Mouse (Mus musculus) yolk sac, embryonic 10.5 days (tissue): Measurements from ENCODE around the gene Cngb1.

ENCODE experiments used
- DNase-seq: peaks from one replicate; pipeline ENCODE4 v3.0.0-alpha.2; 2017; ENCODE audit warnings: low spot score

Cngb1 gene

DNA sequence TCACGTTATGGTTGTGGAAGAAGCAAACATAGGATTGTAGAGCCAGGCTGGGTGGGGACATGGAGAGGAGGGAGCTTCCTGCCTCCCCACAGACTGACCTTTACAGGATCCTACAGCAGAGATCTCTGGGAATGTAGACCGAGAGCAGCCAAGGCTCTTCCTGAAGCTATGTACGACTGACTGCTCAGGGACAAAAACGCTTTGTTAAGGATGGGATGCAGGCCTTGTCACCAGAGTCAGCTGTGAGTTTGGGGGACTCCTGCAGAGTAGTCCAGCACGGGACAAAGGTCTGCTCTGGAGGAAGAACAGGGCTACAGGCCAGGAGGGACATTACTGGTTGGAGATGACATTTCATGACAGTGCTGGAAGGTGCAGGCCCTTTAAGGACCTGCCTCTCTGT is 18.3 kb upstream of the Cngb1 start:
- no peak for DNase-seq

DNA sequence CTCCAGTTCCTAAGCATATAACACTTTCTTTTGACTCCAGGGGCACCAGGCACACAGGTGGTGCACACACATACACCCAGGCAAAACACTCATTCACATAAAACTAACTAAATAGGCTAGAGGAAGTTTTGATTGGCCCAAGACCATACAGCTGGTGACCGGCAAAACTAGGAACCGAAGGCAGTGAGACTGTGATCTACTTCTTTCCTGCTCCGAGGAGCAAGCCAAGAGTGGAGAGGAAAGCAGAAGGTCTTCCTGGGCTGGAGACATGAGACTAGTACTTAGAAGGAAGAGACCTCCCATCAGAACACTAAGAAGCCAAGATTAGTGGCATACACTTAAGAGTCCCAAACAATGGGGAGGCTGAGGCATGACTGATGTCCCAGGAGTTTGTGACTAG is 16.8 kb upstream of the Cngb1 start:
- DNase-seq = no peak

DNA sequence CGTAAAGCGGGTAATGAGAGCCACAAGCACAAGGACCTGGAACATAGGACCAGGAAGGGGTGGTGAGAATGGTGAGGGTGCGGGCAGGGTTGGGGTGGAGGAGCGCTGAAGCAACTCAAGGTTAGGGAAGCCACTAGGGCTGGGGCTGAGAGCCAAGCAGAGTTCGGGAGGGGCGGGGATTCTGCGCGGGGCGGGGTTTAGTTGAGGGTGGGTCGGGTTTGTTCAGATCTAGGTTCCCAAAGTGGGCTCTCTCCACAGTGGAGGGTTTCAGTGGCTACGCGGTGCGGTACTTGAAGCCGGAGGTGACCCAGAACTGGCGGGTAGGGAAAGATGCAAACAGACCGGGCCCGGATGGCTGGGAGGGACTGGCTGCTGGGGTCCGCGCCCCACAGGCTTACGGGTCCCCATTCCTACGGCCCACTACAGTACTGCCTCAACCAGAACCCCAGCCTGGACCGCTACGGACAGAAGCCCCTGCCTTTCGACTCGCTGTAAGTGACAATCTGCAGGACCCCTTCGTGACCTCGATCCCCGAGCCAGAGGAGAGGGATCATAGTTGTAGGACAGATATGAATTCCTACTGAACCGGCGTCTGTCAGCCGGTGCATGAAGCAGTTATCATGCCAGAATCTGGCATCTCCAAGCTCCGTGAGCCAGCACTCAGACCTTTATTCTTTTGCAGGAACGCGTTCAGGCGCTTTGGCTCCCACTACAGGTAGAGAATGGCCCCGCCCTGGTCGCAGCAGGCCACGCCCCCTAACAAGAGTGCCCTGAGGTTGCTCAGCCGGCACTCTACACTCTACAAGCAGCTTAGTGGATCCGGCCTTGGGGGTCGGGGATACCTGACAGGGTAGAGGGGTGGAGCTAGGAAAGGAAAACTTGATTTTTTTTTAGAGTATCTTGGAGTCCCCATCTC is 14.1 kb upstream of the Cngb1 start:
- peak; percentile 70 for DNase-seq

DNA sequence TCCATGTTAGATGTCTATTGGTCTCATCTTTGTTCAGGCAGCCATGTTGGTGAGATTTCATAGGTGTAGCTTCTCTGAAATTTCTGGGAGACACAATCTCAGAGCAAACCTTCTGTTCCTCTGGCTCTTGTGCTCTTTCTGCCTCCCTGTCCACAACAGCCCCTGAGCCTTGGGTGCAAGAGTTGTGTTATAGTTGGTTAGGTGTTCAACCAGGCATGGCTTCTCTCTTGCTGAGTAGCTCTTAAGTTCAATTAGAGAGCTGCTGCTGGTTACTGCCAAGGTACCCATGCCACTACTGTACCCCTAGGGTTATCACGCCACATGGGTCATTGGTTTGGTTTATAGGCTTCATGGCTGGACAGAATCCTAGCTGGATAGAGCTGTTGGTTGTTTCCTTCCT is 9.0 kb upstream of the Cngb1 start:
- no peak for DNase-seq

DNA sequence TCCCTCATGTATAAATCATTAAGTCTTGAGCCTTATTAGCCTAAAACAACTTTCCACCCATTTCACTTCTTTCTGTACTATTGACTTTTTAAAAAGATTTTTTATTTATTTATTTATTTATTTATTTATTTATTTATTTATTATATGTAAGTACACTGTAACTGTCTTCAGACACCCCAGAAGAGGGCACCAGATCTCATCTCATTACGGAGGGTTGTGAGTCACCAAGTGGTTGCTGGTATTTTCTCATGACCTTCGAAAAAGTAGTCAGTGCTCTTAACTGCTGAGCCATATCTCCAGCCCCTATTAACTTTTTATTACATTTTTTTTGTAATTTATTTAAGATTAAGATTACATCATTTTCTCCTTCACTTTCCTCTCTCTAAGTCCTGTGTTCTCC is 8.3 kb upstream of the Cngb1 start:
- no peak for DNase-seq

DNA sequence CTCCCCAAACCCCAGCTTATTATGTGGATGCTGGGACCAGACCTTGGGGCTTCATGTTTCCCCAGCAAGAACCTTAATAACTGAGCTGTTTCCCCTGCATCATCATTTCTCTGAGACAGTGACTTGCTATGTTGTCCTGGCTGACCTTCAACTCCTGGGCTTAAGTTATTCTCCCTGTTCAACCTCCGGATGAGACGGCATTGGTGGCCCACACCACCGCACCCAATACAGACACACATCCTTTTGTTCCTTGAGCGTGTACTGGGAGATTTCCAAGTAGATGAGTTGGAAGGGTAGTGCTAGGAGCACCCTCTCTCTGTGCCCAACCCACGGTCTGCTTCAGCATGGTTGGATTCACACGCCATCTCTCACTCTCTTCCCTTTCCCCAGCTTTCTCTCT is 7.5 kb upstream of the Cngb1 start:
- no peak for DNase-seq

DNA sequence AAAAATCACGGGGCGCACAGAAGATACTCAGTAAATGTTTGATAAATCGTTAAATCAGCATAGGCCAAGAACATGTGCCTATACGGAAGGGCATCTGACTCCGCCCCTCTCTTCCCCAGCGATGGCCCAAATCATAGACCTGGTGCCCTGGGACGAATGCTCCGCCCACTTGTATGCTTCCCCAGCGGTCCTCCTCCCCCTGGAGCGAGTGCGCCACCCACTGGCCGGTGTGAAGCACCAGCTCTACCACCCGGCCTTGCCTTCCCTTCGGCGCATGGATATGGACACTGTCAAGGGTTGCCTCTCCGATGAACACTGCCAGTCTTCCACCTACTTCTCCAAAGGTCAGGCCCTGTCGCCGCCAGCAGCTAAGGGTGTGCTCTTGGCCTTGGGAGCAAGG is 6.5 kb upstream of the Cngb1 start:
- DNase-seq = no peak

DNA sequence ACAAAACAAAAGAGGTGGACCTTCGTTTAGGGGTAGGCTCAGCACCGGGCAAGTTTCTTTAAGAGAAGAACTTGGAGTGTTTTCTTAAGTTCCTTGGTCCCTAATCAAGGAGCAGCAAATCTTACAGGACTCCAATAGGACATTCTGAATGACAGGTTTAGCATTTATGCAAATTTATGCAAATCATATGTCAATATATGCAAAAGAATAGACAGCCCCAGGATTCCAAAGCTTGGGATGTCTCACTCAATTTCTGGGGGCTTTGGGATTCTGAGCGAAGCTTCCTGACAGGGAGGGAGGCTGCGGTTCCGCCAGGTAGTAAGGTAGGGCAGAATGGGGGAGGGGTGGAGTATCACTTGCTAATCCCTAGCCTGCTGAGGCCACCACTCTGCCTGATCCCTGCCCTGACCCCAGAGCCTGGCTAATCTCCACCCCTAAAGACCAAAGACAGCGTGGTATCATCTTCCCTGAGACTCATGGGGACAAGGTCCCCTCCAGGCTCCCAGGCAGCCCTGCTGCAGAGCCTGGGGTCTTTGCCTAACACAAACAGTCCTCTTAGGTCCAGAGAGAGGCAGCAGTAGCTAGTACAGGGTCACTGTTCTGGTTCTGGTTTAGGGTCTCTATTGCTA is 4.1 kb upstream of the Cngb1 start, which contains the start of gene Tepp:
Gene Tepp, plus strand, starts transcription at position 225 of the 629 bp plus-strand sequence.
- peak; percentile 69 for DNase-seq

DNA sequence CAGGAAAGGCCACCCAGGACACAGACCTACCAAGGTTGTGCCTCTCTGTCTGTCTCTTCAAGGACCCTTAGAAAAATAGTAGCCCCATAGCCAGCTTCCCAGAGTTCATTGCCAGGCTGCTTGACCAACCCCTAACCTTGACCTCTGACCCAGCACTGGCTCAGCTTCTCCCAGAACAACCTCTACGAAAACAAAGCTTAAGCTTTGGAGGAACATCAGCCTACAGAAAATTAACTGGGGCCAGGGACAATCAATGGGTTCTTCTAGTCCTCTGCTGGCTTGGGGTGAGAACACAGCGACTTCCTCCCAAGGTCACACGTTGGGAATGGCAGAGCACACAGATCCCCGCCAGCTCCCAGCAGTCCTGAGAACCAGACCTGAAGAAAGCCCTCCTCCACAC is 859 bp downstream of the Cngb1 start:
- DNase-seq = no peak

DNA sequence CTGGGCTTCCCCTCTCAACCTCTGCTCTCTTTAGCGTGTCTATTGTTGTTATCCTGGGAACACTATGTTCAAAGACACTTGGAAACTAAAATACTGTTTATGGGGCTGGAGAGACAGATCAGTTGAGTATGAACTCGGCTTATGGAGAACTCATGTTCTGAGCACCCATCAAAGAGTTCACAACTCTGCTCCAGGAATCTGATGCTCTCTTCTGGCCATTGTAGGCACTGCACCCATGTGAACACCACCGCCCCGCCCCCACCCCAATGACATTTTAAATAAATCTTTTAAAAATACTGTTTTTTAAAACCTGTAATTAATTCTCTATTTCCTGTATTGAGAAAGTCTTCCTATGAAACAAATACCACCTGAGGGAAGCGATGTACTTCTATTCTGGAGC is 4.0 kb downstream of the Cngb1 start:
- no peak for DNase-seq

DNA sequence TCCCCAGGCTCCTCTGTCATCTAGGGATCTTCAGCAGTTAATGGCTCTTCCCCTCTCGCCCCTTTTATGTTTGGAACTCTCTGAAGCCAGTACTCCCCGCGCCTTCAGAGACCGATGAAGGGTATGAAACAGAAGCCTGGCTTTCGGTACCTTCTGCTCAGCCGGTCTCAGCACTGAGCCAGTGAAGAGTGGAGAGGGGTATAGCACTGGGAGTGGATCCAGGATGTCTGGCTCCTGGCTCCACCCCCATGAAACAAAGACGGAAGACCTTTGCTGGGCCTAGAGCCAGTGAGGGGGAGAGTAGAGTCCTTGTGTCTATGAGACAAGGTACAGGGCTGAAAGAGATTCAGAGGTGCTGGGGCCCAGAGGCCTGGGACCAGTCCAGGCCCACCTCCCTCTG is 12.5 kb downstream of the Cngb1 start:
- no peak for DNase-seq

DNA sequence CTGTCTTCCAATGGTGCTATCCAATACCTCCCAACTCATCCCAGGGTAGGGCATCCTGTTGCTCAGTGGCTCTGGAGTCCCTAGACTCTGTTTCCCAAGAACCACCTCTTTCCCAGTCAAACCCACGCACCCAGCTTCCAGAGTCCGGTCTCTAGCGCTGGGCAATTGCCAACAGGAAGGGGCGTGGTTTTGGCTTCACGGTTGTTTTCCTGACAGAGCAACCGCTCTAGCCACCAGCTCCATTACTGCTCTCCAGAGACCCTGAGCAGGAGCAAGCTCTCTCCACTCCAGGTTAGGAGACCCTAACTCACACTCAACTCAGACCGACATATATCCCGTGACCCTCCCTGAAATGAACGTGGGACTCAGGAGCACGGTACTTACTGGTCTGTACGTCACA is 13.2 kb downstream of the Cngb1 start:
- DNase-seq = no peak

DNA sequence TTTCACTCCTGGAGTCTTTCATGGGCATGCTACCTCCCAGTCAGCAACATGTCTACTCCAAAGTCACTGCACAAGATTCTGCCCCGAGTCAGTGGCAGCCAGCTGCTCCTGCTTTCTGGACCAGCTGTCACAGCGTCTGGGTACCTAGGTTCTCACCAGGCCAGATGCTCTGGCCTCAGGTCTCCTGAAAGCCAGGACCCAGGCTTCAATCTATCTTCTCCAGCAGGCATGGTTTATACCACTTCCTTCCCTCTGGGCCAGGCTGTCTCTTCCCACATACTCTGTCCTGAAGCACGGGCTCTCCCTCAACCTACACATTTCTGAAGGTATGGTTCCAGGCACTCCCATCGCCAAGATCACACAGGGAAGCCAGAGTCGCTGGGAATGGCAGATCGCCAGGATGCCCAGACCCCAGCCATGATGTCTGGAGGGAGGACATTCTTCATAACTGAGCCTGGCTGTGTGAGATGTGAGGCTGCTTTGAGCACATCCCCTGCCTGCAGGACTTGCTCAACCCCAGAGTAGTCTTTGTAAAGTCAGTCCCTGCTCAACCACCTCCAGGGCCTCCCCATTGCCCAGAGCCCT is 17.2 kb downstream of the Cngb1 start:
- no peak for DNase-seq

DNA sequence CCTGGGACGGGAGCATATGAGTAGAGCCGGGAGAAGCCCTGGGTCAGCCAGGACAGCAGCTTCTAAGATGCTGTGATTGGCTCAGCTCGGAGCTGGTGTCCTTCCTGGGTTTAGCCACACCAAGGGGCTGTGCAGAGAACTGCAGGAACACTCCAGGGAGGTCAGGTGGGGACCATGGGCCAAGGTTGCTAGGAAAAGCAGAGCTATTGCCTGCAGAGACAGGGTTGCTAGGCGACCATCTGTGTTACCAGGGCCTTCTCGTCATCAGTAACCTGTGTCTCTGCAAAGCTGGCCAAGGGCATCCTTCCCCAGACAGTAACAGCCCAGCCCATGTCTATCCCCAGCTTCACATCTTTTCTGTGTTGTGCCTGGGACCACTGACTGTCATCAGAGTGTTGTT is 24.9 kb downstream of the Cngb1 start:
- no peak for DNase-seq

DNA sequence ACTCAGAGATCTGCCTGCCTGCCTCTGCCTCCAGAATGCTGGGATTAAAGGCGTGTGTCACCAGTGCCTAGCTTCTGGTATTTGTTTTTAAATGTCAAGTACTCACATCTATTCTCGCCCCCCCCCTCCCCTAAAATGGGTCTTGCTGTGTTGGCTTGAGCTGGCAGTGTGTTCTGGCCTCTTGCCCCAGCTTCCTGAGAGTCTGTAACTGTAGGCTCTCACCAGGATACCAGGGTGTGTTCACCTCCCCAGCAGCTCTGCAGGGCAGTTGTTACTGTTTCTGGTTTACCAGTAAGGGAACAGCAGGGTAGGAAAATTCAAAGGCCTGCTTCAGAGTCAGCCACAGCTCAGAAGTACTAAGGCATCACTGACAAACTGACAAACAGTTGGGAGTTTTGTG is 33.5 kb downstream of the Cngb1 start:
- DNase-seq = no peak

DNA sequence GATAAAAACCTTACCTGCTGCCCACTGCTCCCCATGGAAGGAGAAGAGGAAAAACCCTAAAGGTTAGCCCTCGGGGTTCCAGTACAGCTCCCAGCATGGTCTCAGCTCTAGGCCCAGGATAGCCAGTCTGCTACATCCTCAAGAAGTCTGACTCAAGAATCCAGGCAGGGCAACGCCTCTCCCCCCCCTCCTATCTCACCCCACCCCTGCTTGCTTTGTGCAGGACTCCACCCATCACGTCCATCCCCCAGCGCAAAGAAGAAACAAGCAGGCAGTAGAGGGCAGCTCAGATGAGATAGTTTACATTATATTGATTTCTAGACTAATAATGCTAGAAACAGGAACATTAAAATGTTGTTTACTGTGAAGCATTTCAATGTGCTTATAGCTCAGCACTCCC is 34.5 kb downstream of the Cngb1 start:
- DNase-seq = no peak

DNA sequence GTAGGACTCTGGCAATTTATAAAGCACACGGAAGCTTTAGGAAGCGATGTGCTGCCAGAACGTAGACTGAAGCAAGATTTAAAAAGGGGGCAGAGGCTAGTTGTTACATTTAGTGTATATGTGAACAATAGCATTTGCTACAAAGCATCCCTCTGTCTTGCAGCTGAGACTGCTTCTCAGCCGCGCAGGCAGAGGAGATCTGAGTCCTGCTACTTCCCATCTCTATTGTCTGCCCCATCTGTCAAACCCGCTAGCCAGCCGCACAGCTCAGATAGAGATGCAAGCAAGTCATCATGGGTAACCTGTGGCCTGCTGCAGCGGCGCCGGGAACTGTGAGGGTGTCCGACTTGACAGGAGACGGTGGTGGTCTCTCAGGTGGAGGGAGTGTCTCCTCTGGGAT is 35.9 kb downstream of the Cngb1 start:
- DNase-seq = no peak

DNA sequence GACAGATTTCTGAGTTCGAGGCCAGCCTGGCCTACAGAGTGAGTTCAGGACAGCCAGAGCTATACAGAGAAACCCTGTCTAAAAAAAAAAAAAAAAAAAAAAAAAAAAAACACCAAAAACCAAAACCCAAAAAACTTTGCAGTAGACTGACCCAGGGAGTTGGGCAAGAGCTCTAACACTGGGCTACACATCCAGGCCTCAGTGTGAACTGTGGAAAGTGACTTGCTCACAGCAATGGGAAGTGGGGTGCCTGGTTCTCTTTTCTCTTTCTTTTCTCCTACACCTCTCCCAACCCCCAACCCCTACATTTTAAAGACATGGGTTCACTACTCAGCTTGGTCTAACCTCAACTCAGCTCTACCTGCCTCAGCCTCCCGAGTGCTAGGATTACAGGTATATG is 44.2 kb downstream of the Cngb1 start:
- DNase-seq = no peak

DNA sequence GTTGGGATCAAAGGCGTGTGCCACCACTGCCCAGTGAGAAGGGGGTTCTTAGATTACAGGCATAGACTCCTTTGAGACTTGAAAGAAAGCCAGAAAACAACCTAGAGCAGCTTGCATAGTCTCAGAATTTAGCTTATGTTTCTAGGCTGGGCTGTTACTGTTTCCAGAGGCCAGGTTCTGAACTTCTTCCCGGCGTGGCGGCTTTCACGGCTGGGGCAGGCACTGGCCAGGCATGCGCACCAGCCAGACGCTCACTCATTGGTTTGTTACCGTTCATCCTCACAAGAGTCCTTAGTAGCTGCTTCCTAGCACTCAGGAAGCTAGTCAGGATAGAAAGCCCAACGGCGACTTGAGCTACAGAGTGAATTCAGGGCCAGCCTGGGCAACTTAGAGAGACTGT is 50.8 kb downstream of the Cngb1 start:
- no peak for DNase-seq

DNA sequence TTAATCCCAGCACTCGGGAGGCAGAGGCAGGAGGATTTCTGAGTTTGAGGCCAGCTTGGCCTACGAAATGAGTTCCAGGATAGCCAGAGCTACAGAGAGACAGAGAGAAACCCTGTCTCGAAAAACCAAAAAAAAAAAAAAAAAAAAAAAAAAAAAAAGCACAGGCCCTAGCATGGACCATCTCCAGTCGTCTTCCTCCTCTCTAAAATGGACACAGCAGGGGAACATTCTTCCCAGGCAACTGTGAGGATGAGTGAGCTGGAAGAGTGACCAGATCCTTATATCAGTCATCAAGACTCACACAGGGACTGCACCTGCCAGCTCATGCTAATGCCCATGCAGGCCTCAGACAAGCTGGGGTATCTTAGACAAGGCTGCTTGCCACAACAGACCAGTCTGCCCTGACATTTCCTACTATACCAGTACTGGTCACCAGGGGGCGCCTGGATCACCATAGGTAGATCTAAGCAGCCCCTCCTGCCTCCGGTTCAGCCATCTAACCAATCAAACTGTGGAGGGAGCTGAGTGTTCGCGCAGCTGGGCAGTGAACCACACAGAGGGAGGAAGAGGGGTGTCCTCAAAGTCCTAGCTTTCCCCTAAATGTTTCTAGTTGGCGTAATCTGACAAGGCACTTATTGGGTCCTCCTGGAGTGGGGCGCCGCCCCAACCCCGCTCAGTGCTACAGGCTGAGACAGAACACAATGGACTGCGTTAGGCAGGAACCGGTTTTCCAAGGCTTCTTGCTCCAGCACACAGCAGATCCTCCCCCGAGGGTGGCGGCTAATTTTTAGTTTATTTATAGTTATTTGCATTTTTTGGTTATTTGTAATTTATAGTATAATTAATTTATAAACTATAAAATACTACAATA is 51.6 kb downstream of the Cngb1 start:
- peak; percentile 92 for DNase-seq

DNA sequence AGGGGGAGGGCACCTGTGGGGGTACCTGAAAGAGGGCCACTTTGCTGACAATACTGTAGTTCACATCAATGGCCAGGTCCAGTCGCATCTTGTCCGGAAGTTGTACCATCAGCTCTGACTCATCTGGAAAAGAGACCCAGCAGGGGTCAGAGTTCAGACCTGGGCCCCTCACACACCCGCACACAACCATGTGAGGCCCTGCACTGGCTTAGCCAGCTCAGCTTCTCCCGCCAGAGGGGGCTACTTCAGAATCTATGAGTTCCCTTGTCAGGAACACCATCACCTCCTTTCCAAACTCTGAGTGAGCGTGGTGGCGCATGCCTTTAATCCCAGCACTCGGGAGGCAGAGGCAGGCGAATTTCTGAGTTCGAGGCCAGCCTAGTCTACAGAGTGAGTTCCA is 54.3 kb downstream of the Cngb1 start:
- peak; percentile 67 for DNase-seq

DNA sequence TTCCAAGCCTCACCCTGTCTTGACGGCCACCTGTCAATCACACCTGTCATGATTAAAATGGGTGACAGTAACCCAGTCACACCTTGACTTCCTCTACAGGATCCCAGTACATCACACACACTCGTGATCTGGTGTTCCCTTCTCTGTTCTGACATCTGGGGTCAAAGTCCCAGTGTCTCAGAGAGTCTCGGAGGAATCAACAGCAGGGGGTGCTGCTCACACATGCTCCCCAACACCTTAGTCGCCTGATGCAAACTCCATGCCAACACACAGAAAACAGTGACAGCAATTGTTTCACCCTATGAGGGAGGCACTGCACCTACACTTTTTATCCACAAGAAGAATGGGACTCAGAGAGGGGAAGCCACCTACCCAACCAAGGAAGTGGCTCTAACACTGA is 56.5 kb downstream of the Cngb1 start:
- no peak for DNase-seq
